Mouse (Mus musculus) lung, postnatal 0 days (tissue): ENCODE measurements around the gene Atp1b1.

Experiments used
- CTCF ChIP-seq: IDR thresholded peaks from 2 replicates; pipeline ENCODE4 v1.5.1; 2016; ENCODE audit warnings: antibody characterized with exemption, mild to moderate bottlenecking
- EP300 ChIP-seq: IDR thresholded peaks from 2 replicates; pipeline ENCODE4 v1.6.1; 2016; ENCODE audit warnings: antibody characterized with exemption, mild to moderate bottlenecking, control low read depth

GRCm38 (mm10) chr1:164389743-164390142 lies 68.4 kb downstream of the Atp1b1 start:
- TF ChIP-seq CTCF, result no peak
- TF ChIP-seq EP300, result no peak
